Mouse (Mus musculus) midbrain, embryonic 14.5 days (tissue): Measurements from ENCODE around the gene Npas3. TPM values are rescaled to one million over a fixed set of nuclear protein-coding genes. Genes with fewer than 3 reads are reported as not detected.
A peak's percentile ranks its signal among the peaks of the same experiment; 100 is the strongest.
"Not testable (repeated sequence)": the region's sequence is repeated elsewhere in the genome, so short reads cannot be mapped to it uniquely, and the experiment has no call there.

Experiments used
- ATAC-seq: fragments of 200-750 bp; cut with Nextera tagmentation; 2 replicates; pipeline ENCODE4 v1.8.0; 2017; ENCODE audit warnings: moderate number of reproducible peaks, moderate library complexity; ENCODE audit not compliant: low FRiP score, low TSS enrichment
- DNase-seq: peaks from one replicate; pipeline ENCODE4 v3.0.0-alpha.2; 2015
- H3K27ac ChIP-seq: fragments of 300-500 bp; sonication (generic); replicated peaks from 2 replicates; pipeline ENCODE4 v1.5.1; 2014; ENCODE audit warnings: mild to moderate bottlenecking, low read depth, low read length, moderate library complexity
- H3K27me3 ChIP-seq: fragments of 300-500 bp; sonication (generic); 2 replicates; pipeline ENCODE4 v1.6.1; 2014; ENCODE audit warnings: low read length, control low read depth, mixed read lengths; ENCODE audit not compliant: control insufficient read depth, insufficient read depth
- H3K36me3 ChIP-seq: fragments of 300-500 bp; sonication (generic); 2 replicates; pipeline ENCODE4 v1.6.1; 2014; ENCODE audit warnings: low read length, control low read depth; ENCODE audit not compliant: control insufficient read depth, insufficient read depth
- H3K4me1 ChIP-seq: fragments of 300-500 bp; sonication (generic); 2 replicates; pipeline ENCODE4 v1.6.1; 2014; ENCODE audit warnings: mild to moderate bottlenecking, antibody characterized with exemption, low read length, control low read depth; ENCODE audit not compliant: control insufficient read depth, insufficient read depth
- H3K4me2 ChIP-seq: fragments of 300-500 bp; sonication (generic); 2 replicates; pipeline ENCODE4 v1.6.1; 2014; ENCODE audit warnings: mild to moderate bottlenecking, low read length, moderate library complexity
- H3K4me3 ChIP-seq: fragments of 300-500 bp; sonication (generic); replicated peaks from 2 replicates; pipeline ENCODE4 v1.5.1; 2014; ENCODE audit warnings: low read depth, low read length
- H3K9ac ChIP-seq: fragments of 300-500 bp; sonication (generic); replicated peaks from 2 replicates; pipeline ENCODE4 v1.6.1; 2014; ENCODE audit warnings: mild to moderate bottlenecking, low read length, moderate library complexity
- H3K9me3 ChIP-seq: fragments of 300-500 bp; sonication (generic); 2 replicates; pipeline ENCODE4 v1.6.1; 2016; ENCODE audit warnings: low read length, control low read depth, mixed read lengths; ENCODE audit not compliant: control insufficient read depth
- WGBS: fragments of 180-500 bp; shearing (Covaris S2); extraction: QIAGEN DNeasy Blood & Tissue Kit; methylation state at CpG from one replicate; pipeline ENCODE4 v1.1.7; 2014; 5-methylcytosine and 5-hydroxymethylcytosine counted together
- polyA plus RNA-seq: library from polyadenylated mRNA; unstranded; fragments of >200 nt; fragmentation: Nextera tagmentation; extraction: Ambion mirVana; gene quantifications from 2 replicates; pipeline ENCODE4 v1.2.1, GENCODE M21; 2014

Gene Npas3
- polyA plus RNA-seq, 1 experiment from 2014 or later, result 34.0 TPM

GRCm38 (mm10) chr12:53248796-53249195 is 319 bp downstream of the Npas3 start:
- WGBS, result under 1% methylated on average over 15 of the region's 15 CpGs
- peak overlapping the region; percentile 93 for H3K27ac ChIP-seq
- H3K36me3 ChIP-seq, result no peaks in the 10 kb centered on the region
- H3K4me1 ChIP-seq, result peaks cover 33% of the 10 kb centered on the region
- peak overlapping the region; percentile 85 for H3K4me3 ChIP-seq
- peak overlapping the region; percentile 76 for H3K4me2 ChIP-seq
- H3K27me3 ChIP-seq, result peaks cover 6% of the 10 kb centered on the region; the same call in 1 of the 2 replicates
- H3K9me3 ChIP-seq, result no peaks in the 10 kb centered on the region
- H3K9ac ChIP-seq, result peak overlapping the region; percentile 88
- ATAC-seq (no peak), DNase-seq (peak; percentile 65)

- WGBS, result 0% methylated on average over 11 of the region's 11 CpGs
These were observed 3.3 kb downstream of the Npas3 start for GRCm38 (mm10) chr12:53251701-53252181.

GRCm38 (mm10) chr12:53252213-53252571 is 3.7 kb downstream of the Npas3 start:
- 0% methylated on average over 7 of the region's 23 CpGs for WGBS
- DNase-seq (peak; percentile 80), ATAC-seq (peak; percentile 35)
- H3K4me1 ChIP-seq, result peaks cover 41% of the 10 kb centered on the region
- no peaks in the 10 kb centered on the region for H3K27me3 ChIP-seq
- no peaks in the 10 kb centered on the region for H3K36me3 ChIP-seq
- peak overlapping the region; percentile 85 for H3K4me3 ChIP-seq
- peak overlapping the region; percentile 98 for H3K27ac ChIP-seq
- peak overlapping the region; percentile 76 for H3K4me2 ChIP-seq
- H3K9me3 ChIP-seq, result no peaks in the 10 kb centered on the region
- H3K9ac ChIP-seq, result peak overlapping the region; percentile 97

More at GRCm38 (mm10) chr12:53251701-53252181, 3.3 kb downstream of the Npas3 start:
- peak overlapping the region; percentile 85 for H3K4me3 ChIP-seq
- no peaks in the 10 kb centered on the region for H3K36me3 ChIP-seq
- peak overlapping the region; percentile 98 for H3K27ac ChIP-seq
- H3K9me3 ChIP-seq, result no peaks in the 10 kb centered on the region
- ATAC-seq, result 0 out of 2 replicates have a peak, but pooled peaks have one; percentile 29
- H3K9ac ChIP-seq, result peak overlapping the region; percentile 36
- no peaks in the 10 kb centered on the region for H3K27me3 ChIP-seq
- DNase-seq, result peak; percentile 77
- peak overlapping the region; percentile 76 for H3K4me2 ChIP-seq
- peaks cover 45% of the 10 kb centered on the region for H3K4me1 ChIP-seq

- DNase-seq (peak; percentile 80), ATAC-seq (peak; percentile 40)
- H3K27me3 ChIP-seq, result no peaks in the 10 kb centered on the region
- under 1% methylated on average over 85 of the region's 115 CpGs for WGBS
- peak overlapping the region; percentile 85 for H3K4me3 ChIP-seq
- peaks cover 40% of the 10 kb centered on the region for H3K4me1 ChIP-seq
- H3K36me3 ChIP-seq, result no peaks in the 10 kb centered on the region
- H3K9ac ChIP-seq, result peak overlapping the region; percentile 97
- peak overlapping the region; percentile 76 for H3K4me2 ChIP-seq
- H3K27ac ChIP-seq, result peak overlapping the region; percentile 98
- no peaks in the 10 kb centered on the region for H3K9me3 ChIP-seq
These were observed 4.3 kb downstream of the Npas3 start for GRCm38 (mm10) chr12:53252572-53253422.

- peak; percentile 85 for DNase-seq
- peaks cover 43% of the 10 kb centered on the region for H3K4me1 ChIP-seq
These were observed 5.1 kb downstream of the Npas3 start for GRCm38 (mm10) chr12:53253461-53254159.

GRCm38 (mm10) chr12:53254160-53254480 is 5.6 kb downstream of the Npas3 start:
- 2% methylated on average over 6 of the region's 6 CpGs for WGBS
- Histone ChIP-seq H3K4me3 (peak overlapping the region; percentile 85), H3K27me3 (no peaks in the 10 kb centered on the region), H3K9ac (peak overlapping the region; percentile 97), H3K9me3 (no peaks in the 10 kb centered on the region), H3K4me2 (peak overlapping the region; percentile 76), H3K4me1 (peaks cover 40% of the 10 kb centered on the region), H3K27ac (peak overlapping the region; percentile 98), H3K36me3 (no peaks in the 10 kb centered on the region)
- ATAC-seq, result no peak
- no peak for DNase-seq

More at GRCm38 (mm10) chr12:53253461-53254159, 5.1 kb downstream of the Npas3 start:
- Histone ChIP-seq H3K27me3 (no peaks in the 10 kb centered on the region), H3K9ac (peak overlapping the region; percentile 97), H3K4me3 (peak overlapping the region; percentile 85), H3K9me3 (no peaks in the 10 kb centered on the region), H3K36me3 (no peaks in the 10 kb centered on the region), H3K4me2 (peak overlapping the region; percentile 76), H3K27ac (peak overlapping the region; percentile 98)
- peak; percentile 78 for ATAC-seq
- WGBS, result under 1% methylated on average over 25 of the region's 32 CpGs

GRCm38 (mm10) chr12:53274502-53274901 is 26.0 kb downstream of the Npas3 start:
- not testable (repeated sequence) for H3K9ac ChIP-seq, H3K27ac ChIP-seq, DNase-seq, H3K4me2 ChIP-seq, H3K4me1 ChIP-seq, H3K9me3 ChIP-seq, ATAC-seq, H3K36me3 ChIP-seq, H3K4me3 ChIP-seq, H3K27me3 ChIP-seq

GRCm38 (mm10) chr12:53277393-53277792 is 28.9 kb downstream of the Npas3 start:
- 88% methylated on average over 6 of the region's 6 CpGs for WGBS
- ATAC-seq, result no peak

More at GRCm38 (mm10) chr12:53277393-53277792, 28.9 kb downstream of the Npas3 start:
- DNase-seq, result no peak
- Histone ChIP-seq H3K9ac (no peak overlapping the region), H3K27me3 (no peaks in the 10 kb centered on the region), H3K9me3 (no peaks in the 10 kb centered on the region), H3K4me2 (no peak overlapping the region), H3K27ac (no peak overlapping the region), H3K4me3 (no peak overlapping the region), H3K4me1 (no peaks in the 10 kb centered on the region), H3K36me3 (no peaks in the 10 kb centered on the region)
